2 mouse cellular contexts compared by ENCODE assay signal in genomic region chr11:52102977-52103376, GRCm38 (mm10).
TF ChIP-seq lines count a peak whose summit lies in the region.

No protein-coding gene starts in this region.

TF ChIP-seq in CH12.LX, 34 proteins besides CTCF, POLR2A, EP300 and RAD21 (continued from another document):
- TF ChIP-seq E2F4 (IDR thresholded peaks at IDR 0.05; ENCODE audit: insufficient replicate concordance, low read depth, low read length) (no peak), ZKSCAN1 (IDR thresholded peaks at IDR 0.05; ENCODE audit: borderline replicate concordance, low read depth, low read length) (no peak), SIN3A (IDR thresholded peaks at IDR 0.05; ENCODE audit: low read length) (no peak), MAFK (IDR thresholded peaks at IDR 0.05; ENCODE audit: insufficient replicate concordance, low read length) (peak; percentile 95), JUN (IDR thresholded peaks at IDR 0.05; ENCODE audit: insufficient read depth, low read depth, low read length) (no peak)
TF ChIP-seq in CH12.LX: peak in this region for 1.

TF ChIP-seq in ES-E14, 5 proteins besides CTCF, POLR2A, EP300 and RAD21 (continued from another document):
- TF ChIP-seq HCFC1 (IDR thresholded peaks at IDR 0.05; ENCODE audit: borderline replicate concordance, insufficient read depth, low read length) (no peak), ZC3H11A (IDR thresholded peaks at IDR 0.05; ENCODE audit: borderline replicate concordance, low read depth, low read length) (no peak), CHD2 (IDR thresholded peaks at IDR 0.05; ENCODE audit: low read depth, low read length) (no peak)
